Mouse (Mus musculus) intestine, embryonic 16.5 days (tissue): Measurements from ENCODE around the gene Enkur. TPM values are rescaled to one million over a fixed set of nuclear protein-coding genes. Genes with fewer than 3 reads are reported as not detected.

ENCODE experiments used
- ATAC-seq: fragments of 200-750 bp; cut with Nextera tagmentation; 2 replicates; pipeline ENCODE4 v1.8.0; 2017; ENCODE audit warnings: moderate TSS enrichment, moderate library complexity
- H3K27ac ChIP-seq: fragments of 300-500 bp; sonication (generic); 2 replicates; pipeline ENCODE4 v1.5.1; 2014; ENCODE audit warnings: mild to moderate bottlenecking, low read length
- H3K27me3 ChIP-seq: fragments of 300-500 bp; sonication (generic); replicated peaks from 2 replicates; pipeline ENCODE4 v1.6.1; 2014; ENCODE audit warnings: low read length, control low read depth, mixed read lengths; ENCODE audit not compliant: control insufficient read depth, insufficient read depth
- H3K36me3 ChIP-seq: fragments of 300-500 bp; sonication (generic); 2 replicates; pipeline ENCODE4 v1.6.1; 2014; ENCODE audit warnings: low read length, control low read depth; ENCODE audit not compliant: control insufficient read depth, insufficient read depth
- H3K4me1 ChIP-seq: fragments of 300-500 bp; sonication (generic); 2 replicates; pipeline ENCODE4 v1.6.1; 2014; ENCODE audit warnings: low read length, control low read depth, mixed read lengths; ENCODE audit not compliant: control insufficient read depth, insufficient read depth
- H3K4me2 ChIP-seq: fragments of 300-500 bp; sonication (generic); 2 replicates; pipeline ENCODE4 v1.6.1; 2014; ENCODE audit warnings: low read depth, low read length, control low read depth
- H3K4me3 ChIP-seq: fragments of 300-500 bp; sonication (generic); 2 replicates; pipeline ENCODE4 v1.5.1; 2014; ENCODE audit warnings: mild to moderate bottlenecking, low read length
- H3K9ac ChIP-seq: fragments of 300-500 bp; sonication (generic); 2 replicates; pipeline ENCODE4 v1.6.1; 2014; ENCODE audit warnings: low read depth, low read length
- H3K9me3 ChIP-seq: fragments of 300-500 bp; sonication (generic); 2 replicates; pipeline ENCODE4 v1.6.1; 2016; ENCODE audit warnings: low read length, control low read depth; ENCODE audit not compliant: control insufficient read depth
- WGBS: fragments of 180-500 bp; shearing (Covaris S2); extraction: QIAGEN DNeasy Blood & Tissue Kit; methylation state at CpG from one replicate; pipeline ENCODE4 v1.1.7; 2014; 5-methylcytosine and 5-hydroxymethylcytosine counted together
- polyA plus RNA-seq: library from polyadenylated mRNA; unstranded; fragments of >200 nt; fragmentation: Nextera tagmentation; extraction: Ambion mirVana; gene quantifications from 2 replicates; pipeline ENCODE4 v1.2.1, GENCODE M21; 2015

Gene Enkur
- polyA plus RNA-seq, 1 experiment from 2014 or later, result 1.1 TPM

DNA sequence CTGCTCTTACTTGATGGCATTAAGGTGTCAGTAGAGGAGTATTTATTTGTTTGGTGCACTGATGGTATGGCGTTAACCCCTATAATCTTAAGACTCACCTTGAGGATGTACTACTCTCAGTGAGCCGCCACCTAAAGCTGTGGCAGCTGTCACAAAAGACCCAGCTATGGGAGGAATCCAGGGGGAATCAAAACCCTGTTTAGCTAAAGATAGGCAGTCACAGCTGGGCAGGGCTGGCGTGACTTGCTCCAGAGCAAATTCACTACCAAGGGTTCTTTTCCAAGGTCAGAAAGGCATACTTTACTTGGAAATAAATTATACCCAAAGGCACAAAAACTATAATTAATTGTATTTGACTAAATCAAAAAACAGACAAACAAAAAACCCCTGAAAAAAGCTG lies 26.0 kb upstream of the Enkur start:
- H3K9me3 ChIP-seq, result no peaks in the 10 kb centered on the region

DNA sequence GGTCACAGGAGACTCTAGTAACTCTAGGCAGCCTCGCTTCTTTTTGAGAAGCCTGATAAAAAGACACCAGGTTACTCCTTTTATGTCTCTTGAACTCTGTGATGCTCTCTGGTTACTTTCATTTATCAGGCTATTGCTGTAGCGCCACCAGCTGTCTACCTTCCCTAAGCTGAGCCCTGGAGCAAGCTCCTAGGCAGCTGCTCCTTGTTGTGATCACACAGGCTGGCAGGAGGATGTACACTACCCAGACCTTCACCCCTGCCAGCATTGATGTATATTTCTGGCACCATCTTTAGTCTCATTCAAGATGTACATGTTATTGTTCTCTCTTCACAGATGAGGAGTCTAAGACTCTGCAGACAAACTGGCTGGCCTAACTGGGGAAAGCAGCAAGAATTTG lies 25.1 kb upstream of the Enkur start:
- Histone ChIP-seq H3K9ac (no peak overlapping the region), H3K27ac (no peak overlapping the region), H3K36me3 (no peaks in the 10 kb centered on the region), H3K4me1 (0 out of 2 replicates have a peak, but pooled peaks cover 3% of the 10 kb centered on the region), H3K9me3 (no peaks in the 10 kb centered on the region), H3K27me3 (no peaks in the 10 kb centered on the region), H3K4me2 (no peak overlapping the region), H3K4me3 (no peak overlapping the region)
- ATAC-seq, result no peak
- WGBS, result 49% methylated on average over 2 of the region's 2 CpGs

More for the DNA sequence above, 26.0 kb upstream of the Enkur start:
- Histone ChIP-seq H3K9ac (no peak overlapping the region), H3K27me3 (no peaks in the 10 kb centered on the region), H3K27ac (no peak overlapping the region), H3K4me3 (no peak overlapping the region), H3K36me3 (no peaks in the 10 kb centered on the region), H3K4me2 (no peak overlapping the region), H3K4me1 (0 out of 2 replicates have a peak, but pooled peaks cover 3% of the 10 kb centered on the region)
- ATAC-seq, result no peak
- WGBS, result 67% methylated on average over 3 of the region's 3 CpGs

DNA sequence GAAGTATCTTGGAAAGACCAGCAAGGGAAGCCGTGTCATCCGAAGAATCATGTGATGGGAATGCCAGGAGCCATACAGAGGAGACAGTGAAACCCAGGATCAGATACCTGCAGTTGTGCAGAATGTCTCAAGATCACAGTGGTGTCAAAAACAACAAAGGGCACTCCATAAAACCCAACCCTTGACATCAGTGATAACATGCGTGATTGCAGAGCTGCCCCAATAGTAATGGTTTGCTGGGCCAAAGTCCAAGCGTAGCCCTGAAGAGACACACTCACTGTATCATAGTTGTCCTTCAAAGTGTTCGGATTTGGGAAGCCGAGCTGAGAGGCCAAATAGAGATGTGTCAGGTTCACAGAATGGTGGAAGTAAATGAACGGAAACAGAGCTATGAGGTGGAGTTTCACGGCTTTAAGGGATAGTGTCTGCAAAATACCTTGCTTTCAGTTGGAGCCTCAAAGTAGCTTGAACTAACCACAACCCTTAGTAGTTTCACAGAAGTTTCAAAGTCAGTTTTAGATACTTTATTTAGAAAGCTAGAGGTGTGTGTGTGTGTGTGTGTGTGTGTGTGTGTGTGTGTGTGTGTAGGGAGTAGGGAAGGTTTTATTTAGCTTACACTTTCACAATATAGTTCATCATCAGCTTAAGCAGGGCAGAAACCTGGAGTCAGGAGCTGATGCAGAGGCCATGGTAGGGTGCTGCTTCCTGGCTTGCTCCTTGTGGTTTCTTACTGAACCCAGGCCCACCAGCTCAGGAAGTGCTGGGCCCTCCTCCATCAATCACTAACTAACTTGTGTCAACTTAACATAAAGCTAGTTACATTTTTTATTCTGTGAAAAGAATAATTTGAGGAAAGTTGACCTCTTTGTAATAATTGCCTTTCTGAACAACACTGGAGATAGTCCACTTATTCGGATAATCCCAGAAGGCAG lies 17.6 kb upstream of the Enkur start:
- no peak overlapping the region for H3K9ac ChIP-seq
- H3K36me3 ChIP-seq, result no peaks in the 10 kb centered on the region
- no peaks in the 10 kb centered on the region for H3K27me3 ChIP-seq
- H3K27ac ChIP-seq, result no peak overlapping the region
- peak; percentile 94 for ATAC-seq
- no peaks in the 10 kb centered on the region for H3K4me1 ChIP-seq
- no peak overlapping the region for H3K4me2 ChIP-seq
- H3K4me3 ChIP-seq, result no peak overlapping the region
- 70% methylated on average over 9 of the region's 9 CpGs for WGBS
- no peaks in the 10 kb centered on the region for H3K9me3 ChIP-seq

DNA sequence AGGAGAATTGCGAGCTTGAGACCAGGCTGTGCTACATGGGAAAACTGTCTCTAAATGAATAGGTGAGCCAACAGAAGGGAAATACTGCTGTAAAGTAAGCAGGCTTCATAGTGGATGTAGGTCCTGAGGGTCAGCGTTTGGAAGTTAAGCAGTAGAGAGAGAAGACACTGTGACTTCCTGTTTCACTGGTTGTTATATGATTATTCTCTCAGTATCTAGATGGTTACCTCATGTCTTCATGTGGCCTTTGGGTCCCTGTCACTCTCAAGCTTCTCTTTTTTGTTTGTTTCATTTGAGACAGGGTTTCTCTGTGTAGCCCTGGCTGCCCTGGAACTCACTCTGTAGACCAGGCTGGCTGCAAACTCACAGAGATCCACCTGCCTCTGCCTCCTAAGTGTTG lies 10.1 kb upstream of the Enkur start:
- H3K27ac ChIP-seq, result no peak overlapping the region
- no peak overlapping the region for H3K4me3 ChIP-seq
- H3K27me3 ChIP-seq, result no peaks in the 10 kb centered on the region
- H3K9ac ChIP-seq, result no peak overlapping the region
- WGBS, result 95% methylated on average over 2 of the region's 2 CpGs
- no peaks in the 10 kb centered on the region for H3K9me3 ChIP-seq
- ATAC-seq, result no peak
- H3K4me2 ChIP-seq, result no peak overlapping the region
- no peaks in the 10 kb centered on the region for H3K4me1 ChIP-seq
- no peaks in the 10 kb centered on the region for H3K36me3 ChIP-seq

GRCm38 (mm10) chr2:21214322-21214721 lies 9.2 kb upstream of the Enkur start:
- Histone ChIP-seq H3K9me3 (no peaks in the 10 kb centered on the region), H3K27me3 (no peaks in the 10 kb centered on the region)

GRCm38 (mm10) chr2:21211361-21211760 lies 6.2 kb upstream of the Enkur start:
- Histone ChIP-seq H3K27ac (no peak overlapping the region), H3K4me3 (no peak overlapping the region), H3K36me3 (no peaks in the 10 kb centered on the region), H3K9me3 (no peaks in the 10 kb centered on the region), H3K9ac (no peak overlapping the region), H3K27me3 (no peaks in the 10 kb centered on the region), H3K4me2 (no peak overlapping the region), H3K4me1 (no peaks in the 10 kb centered on the region)
- ATAC-seq, result no peak
- 78% methylated on average over 6 of the region's 6 CpGs for WGBS

More at GRCm38 (mm10) chr2:21214322-21214721, 9.2 kb upstream of the Enkur start:
- H3K27ac ChIP-seq, result no peak overlapping the region
- H3K4me1 ChIP-seq, result no peaks in the 10 kb centered on the region
- no peak for ATAC-seq
- H3K9ac ChIP-seq, result no peak overlapping the region
- no peak overlapping the region for H3K4me2 ChIP-seq
- H3K36me3 ChIP-seq, result no peaks in the 10 kb centered on the region
- no peak overlapping the region for H3K4me3 ChIP-seq

- Histone ChIP-seq H3K4me1 (no peaks in the 10 kb centered on the region), H3K4me3 (peak overlapping the region; percentile 69), H3K4me2 (peak overlapping the region; percentile 81), H3K9me3 (no peaks in the 10 kb centered on the region), H3K36me3 (no peaks in the 10 kb centered on the region), H3K27me3 (no peaks in the 10 kb centered on the region), H3K27ac (no peak overlapping the region), H3K9ac (peak overlapping the region; percentile 68)
- WGBS, result 45% methylated on average over 6 of the region's 6 CpGs
- no peak for ATAC-seq
Measured at GRCm38 (mm10) chr2:21206278-21206677, 1.1 kb upstream of the Enkur start.

DNA sequence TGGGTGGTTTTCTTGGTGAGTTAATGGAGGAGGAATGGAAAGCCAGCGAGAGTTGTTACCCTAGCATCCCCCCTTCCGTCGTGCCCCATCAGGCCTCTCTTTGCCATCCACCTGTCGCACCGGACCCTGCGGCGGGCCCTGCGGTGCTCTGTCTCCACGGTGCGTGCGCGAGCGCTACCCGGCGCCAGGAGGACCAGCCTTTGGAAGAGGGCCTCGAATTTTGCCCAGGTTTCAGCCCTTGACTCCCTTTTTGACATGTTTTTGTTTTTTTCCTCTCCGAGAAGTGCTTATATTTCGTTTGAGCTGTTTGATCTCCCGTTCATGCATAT lies 630 bp upstream of the Enkur start:
- H3K4me3 ChIP-seq, result peak overlapping the region; percentile 69
- no peaks in the 10 kb centered on the region for H3K27me3 ChIP-seq
- peak overlapping the region; percentile 42 for H3K27ac ChIP-seq
- peak; percentile 91 for ATAC-seq
- H3K9ac ChIP-seq, result peak overlapping the region; percentile 68
- no peaks in the 10 kb centered on the region for H3K36me3 ChIP-seq
- WGBS, result 1% methylated on average over 19 of the region's 19 CpGs
- H3K9me3 ChIP-seq, result no peaks in the 10 kb centered on the region
- H3K4me1 ChIP-seq, result no peaks in the 10 kb centered on the region
- H3K4me2 ChIP-seq, result peak overlapping the region; percentile 81

GRCm38 (mm10) chr2:21202754-21203153 lies 2.4 kb downstream of the Enkur start:
- 84% methylated on average over 2 of the region's 2 CpGs for WGBS
- Histone ChIP-seq H3K9ac (no peak overlapping the region), H3K4me1 (no peaks in the 10 kb centered on the region), H3K4me3 (no peak overlapping the region), H3K9me3 (no peaks in the 10 kb centered on the region), H3K36me3 (no peaks in the 10 kb centered on the region), H3K27me3 (no peaks in the 10 kb centered on the region), H3K4me2 (no peak overlapping the region), H3K27ac (no peak overlapping the region)
- no peak for ATAC-seq
